Mouse (Mus musculus) gastrocnemius, postnatal 36 days (tissue): ENCODE data around the gene Cdk10. TPM values are rescaled to one million over a fixed set of nuclear protein-coding genes. Genes with fewer than 3 reads are reported as not detected.
"Not testable (repeated sequence)": the region's sequence is repeated elsewhere in the genome, so short reads cannot be mapped to it uniquely, and the experiment has no call there.

Source experiments
- DNase-seq, 2 experiments: peaks; one replicate each; pipeline ENCODE4 v3.0.0; 2022
- intact Hi-C: fragments of 180-260 bp; cut with DNase I; formaldehyde crosslinking; loops from one replicate; pipeline ENCODE4 v1.15.1; 2025
- long read RNA-seq, 2 experiments: library from polyadenylated mRNA; stranded (forward); transcript quantifications; one replicate each; pipeline ENCODE4 v2.0.0; 2021
- total RNA-seq, 2 experiments: library from RNA; stranded (reverse); gene quantifications; 2 replicates each; pipeline ENCODE4 v1.2.3; 2021

The Cdk10 gene
- total RNA-seq = 10 to 100 TPM; 10.6 to 12.7 TPM
- long read RNA-seq, experiment 1, transcript Cdk10-201 (13 exons, 1,642 nt) = major isoform, 6 of 9 reads
- long read RNA-seq, experiment 1, partial matches to known transcripts = 0 of 9 reads
- long read RNA-seq, experiment 1, other reads (novel, unspliced or antisense) = 3 of 9 reads
- long read RNA-seq, experiment 2, transcript Cdk10-201 (13 exons, 1,642 nt) = major isoform, 7 of 8 reads
- long read RNA-seq, experiment 2, partial matches to known transcripts = 0 of 8 reads
- long read RNA-seq, experiment 2, other reads (novel, unspliced or antisense) = 1 of 8 reads

DNA sequence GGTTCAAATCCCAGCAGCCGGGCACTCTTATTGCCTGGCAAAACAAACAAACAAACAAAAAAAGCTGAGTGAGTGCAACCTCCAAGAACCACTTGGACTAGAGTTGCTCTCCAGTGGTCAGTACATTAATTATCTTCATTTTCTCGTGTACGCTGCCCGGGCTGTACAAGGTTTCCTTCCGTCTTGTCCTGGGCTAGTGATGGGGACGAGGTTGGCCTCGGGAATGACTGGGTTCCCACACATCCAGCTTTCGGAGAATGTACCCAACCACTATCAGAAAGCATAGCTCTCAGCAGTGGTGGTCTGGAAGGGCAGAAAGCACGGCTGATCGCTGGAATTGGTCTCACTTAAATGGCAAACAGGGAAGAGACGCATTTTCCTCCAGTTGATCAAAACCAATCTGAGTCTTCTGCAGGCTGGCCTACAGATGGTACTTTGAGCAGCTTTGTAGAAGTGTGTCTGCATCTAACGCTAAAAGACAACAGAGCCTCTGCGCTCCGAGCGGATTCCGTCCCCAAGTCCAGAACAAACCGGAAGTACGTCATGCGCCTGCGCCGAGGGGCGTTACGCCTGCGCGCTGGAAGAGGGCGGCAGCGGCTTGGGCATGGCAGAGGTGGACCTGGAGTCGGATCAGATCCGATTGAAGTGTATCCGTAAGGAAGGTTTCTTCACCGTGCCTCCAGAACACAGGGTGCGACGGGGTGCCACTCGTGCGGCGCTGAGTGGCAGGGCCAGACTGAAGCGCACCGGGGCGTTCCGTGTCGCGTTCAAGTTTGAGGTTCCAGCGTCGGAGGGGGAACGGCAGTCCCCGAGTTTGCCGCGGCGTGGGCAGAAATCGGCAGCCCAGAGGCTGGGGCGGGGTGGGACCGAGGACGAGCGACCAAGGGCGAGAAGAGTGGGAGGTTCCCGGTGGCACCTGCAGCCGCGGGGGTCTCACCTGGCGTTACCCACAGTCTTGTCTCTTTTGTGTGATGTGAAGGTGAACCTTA lies at the start of gene Cdk10:
Cdk10 (plus strand) TSS at position 565 of the 989 bp plus-strand sequence.
- DNase-seq = peak; percentile 88
- intact Hi-C loops = no loop called here

DNA sequence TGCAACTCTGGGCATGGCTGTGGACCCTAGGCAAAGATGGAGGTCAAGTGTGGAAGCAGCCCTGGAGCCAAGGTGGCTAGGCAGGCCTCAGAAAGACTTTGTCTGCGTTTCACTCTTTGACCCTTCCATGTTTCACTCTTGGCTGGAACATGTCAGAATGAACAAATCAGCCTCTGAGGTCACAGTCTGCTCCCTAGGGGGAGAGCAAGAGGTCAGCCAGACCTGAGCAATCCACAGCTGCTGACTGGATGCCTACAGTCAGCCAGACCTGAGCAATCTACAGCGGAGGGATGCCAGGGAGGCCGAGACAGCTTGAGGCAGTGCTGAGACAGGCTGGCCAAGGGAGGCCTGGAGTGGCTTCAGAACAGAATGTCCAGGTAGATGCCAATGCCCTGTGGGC lies 43.3 kb upstream of the Cdk10 start:
- peak; percentile 53 to 68 for DNase-seq
- intact Hi-C loops = loop anchor here (10.0 kb wide), 1 partner anchor 287 kb away; no protein-coding TSS in a partner anchor

DNA sequence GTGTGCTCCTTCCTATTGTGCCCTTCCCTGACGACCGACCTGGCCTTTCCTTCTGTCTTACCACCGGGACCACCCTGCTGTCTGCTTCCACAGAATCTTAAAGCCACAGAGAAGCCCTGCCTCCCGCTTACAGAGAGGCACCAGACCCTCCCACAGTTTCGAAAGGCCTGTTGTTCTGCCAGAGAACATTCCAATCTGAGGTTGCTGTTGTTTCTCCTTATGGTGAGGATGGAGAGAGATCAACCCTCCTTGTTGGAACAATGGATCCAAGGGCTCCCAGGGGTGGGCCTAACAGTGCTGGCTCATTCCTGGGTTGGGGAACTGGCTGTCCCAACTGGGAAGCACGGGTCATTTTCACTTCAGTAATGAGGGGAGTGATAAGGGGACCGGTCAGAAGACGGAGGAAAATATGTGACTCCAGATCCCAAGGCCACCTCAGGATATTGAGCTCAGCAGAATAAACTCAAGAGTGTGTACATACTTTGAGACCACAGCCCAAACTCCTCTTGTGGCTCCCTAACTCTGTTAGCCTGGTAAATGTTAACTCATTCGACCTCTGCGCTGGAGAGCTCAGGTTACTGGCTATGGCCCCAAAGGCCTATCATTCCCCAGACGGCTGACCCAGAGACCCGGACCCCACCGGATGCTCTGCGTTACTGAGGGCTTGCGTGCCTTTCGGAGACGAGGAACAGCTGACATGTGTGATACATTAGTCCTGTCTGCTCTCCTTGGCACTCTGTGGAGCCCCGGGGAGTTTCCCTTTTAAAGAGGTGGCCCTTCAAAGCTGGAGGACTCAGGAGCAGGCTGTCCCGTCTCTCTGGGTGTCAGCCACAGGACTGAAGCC lies 38.9 kb upstream of the Cdk10 start, which contains the start of gene Dpep1:
Dpep1 (plus strand) TSS at position 677 of the 844 bp plus-strand sequence.
- intact Hi-C loops = loop anchor here (5.0 to 10.0 kb wide), 2 partner anchors 38 to 291 kb away; no protein-coding TSS in a partner anchor

DNA sequence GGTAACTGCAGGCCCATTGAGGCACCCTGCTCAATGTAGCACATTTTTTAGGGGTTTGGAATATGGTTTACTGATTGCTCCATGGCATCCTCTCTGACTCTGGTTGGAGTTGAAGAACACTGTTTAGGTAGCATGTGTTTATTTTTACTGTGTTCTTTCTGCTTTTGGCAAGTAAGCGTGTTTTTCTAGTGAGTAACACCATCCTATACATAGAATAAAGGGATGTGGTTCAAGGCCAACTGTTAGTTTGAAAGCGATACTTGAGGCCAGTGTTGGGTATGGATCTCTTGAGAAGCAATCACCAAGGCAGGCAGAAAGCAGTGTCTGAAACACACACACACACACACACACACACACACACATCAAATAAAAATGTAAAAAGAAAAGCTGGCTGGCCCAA lies 36.6 kb upstream of the Cdk10 start:
- intact Hi-C loops = loop anchor here (5.0 to 10.0 kb wide), 2 partner anchors 41 to 293 kb away; no protein-coding TSS in a partner anchor
- no peak for DNase-seq

More for the DNA sequence above, 38.9 kb upstream of the Cdk10 start, which contains the start of gene Dpep1:
- peak; percentile 47 to 66 for DNase-seq

DNA sequence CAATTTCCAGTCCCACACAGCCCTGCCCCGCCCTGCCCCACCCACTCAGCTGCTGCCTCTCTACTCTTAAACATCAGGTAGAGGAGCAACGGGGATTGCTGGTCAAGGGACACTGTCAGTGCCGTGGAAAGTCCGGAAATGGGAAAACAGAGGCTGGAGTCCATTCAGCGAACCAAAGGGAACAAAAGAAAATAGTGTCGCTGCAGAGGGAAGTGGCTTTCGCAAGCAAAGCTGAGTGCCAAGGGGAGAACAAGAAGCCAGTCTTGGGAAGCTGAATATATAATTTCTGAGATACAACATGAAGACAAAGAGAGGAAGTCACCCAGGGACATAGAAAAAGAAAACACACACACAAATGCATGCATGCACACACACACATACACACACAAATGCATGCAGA lies 35.8 kb upstream of the Cdk10 start:
- intact Hi-C loops = loop anchor here (5.0 to 10.0 kb wide), 2 partner anchors 42 to 294 kb away; no protein-coding TSS in a partner anchor
- no peak for DNase-seq

DNA sequence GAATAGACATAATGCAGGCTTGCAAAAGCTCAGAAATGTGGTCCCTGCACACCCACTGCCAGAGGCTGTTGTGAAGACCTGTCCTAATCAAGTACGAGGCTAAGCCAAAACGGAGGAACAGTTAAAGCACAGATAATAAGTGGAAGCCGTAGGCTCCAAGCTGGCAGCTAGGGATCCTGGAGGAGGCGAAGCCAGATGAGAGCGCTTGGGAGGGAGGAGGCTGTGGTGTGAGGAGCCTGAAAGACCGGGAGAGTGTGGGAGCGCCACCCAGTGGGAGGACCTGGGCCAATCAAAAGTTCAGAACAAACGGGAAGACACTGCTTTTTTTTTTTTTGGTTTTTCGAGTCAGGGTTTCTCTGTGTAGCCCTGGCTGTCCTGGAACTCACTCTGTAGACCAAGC lies 34.0 kb upstream of the Cdk10 start:
- intact Hi-C loops = no loop called here
- peak; percentile 72 to 84 for DNase-seq

DNA sequence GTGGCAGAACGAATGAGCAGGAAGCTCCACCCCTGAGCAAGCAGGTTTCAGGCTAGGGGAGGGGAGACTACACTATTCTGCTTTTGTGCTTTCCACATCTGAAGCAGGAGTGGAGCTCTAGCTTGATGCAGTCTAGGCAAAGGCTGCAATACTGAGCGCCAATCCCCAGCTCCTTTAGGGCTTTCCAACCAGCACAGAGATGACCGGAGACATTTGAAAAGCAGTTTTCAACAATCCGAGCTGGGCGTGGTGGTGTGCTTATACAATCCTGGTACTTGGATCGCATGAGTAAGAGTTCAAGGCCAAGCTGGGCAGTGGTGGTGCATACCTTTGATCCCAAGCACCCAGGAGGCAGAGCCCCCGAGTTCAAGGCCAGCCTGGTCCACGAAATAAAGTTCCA lies 32.7 kb upstream of the Cdk10 start:
- intact Hi-C loops = no loop called here
- peak in 1 of 2 experiments; percentile 2 for DNase-seq

DNA sequence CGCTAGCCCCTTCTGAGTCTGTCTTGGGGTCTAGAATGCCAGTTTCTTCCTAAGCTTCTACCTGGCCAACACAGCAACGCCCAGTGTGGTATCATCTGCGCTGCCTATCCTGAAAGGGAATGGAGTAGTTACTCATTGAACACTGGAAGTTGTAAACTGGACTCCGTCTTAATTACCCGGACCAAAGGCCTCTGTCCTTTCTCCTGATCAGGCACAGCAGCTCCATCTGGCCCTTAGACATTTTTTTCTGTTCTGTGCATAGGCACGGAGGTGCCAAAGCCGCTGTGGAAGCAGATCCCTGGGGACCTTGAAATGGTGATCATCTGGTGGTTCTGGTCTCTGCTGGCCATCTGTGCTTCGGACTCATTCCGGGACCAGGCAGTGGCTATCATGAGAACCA lies 30.9 kb upstream of the Cdk10 start:
- intact Hi-C loops = no loop called here
- DNase-seq = no peak

DNA sequence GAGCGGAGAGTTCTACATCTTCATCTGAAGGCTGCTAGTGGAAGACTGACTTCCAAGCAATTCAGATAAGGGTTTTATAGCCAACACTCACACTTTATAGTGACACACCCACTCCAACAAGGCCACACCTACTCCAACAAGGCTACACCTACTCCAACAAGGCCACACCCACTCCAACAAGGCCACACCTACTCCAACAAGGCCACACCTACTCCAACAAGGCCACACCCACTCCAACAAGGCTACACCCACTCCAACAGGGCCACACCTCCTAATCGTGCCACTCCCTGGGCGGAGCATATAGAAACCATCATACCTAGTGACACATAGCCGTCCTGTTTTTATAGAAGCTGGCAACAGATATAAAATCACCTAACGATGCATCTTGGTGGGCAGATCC lies 27.6 kb upstream of the Cdk10 start:
- intact Hi-C loops, DNase-seq: not testable (repeated sequence)

DNA sequence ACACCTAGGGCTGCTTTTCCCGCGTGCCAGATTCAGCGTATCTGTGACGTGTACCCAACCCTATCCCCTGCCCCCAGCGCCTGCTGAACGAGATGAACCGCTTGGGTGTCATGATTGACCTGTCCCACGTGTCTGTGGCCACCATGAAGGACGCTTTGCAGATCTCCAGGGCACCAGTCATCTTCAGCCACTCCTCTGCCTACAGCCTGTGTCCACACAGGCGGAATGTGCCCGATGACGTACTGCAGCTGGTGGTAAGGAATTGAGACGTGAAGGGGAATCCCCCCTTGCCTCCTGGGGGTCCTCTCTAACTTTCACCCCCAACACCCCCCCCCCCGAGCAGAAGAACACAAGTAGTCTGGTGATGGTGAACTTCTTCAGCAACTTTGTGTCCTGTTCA lies 24.8 kb upstream of the Cdk10 start:
- intact Hi-C loops = loop anchor here (2.0 kb wide), 1 partner anchor 91 kb away; no protein-coding TSS in a partner anchor
- DNase-seq = no peak

DNA sequence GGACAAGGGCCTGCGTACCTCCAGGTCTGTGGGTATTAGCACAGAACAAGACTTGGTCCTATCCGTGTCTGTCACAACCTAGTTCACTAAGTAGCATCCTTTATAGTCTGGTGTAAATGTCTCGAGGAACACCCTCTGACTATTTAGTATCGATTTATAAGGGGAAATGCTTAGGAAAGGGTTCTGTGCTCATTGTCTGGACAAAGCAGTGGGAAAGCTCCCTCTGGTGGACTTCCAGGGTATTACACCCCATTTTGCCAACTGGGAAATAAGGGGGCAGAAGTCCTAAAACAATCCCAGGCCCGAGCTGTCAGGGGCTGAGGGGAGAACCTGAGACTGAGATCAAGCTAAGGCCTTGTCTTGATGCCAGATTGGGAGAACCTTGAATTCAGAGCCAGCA lies 22.4 kb upstream of the Cdk10 start:
- intact Hi-C loops = no loop called here
- peak in 1 of 2 experiments; percentile 58 for DNase-seq

DNA sequence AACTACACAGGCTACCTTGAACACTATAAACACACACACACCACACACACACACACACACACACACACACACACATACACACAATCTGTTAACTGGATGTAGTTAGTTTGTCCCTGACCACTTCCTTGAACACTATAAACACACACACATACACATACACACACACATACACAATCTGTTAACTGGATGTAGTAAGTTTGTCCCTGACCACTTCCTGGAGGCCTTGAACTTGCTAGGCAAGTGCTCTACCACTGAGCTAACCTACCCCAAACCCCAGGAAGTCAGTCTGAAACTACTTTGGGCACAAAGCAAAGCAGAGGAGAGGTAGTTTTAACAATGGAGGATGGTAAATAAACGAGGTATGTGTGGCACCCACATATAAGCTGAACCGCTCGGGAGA lies 21.1 kb upstream of the Cdk10 start:
- no peak for DNase-seq
- intact Hi-C loops = no loop called here

DNA sequence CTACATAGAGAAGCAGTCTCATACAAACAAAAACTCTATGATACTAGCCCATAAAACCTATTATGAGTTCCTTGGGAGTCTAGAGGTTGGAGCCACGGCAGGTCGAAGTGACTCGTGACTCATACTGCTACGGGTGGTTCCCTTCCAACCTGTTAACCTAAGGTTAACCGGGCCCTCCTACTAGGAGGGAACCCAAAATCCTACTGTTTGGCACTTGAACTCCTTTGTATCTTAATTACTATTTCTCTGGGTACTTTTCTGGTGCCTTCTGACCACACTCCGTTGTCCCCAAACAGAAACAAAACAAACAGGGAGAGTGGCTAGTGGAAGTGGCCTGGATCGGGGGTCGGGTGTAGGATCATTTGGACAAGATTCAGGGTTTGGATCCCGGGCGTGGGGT lies 12.8 kb upstream of the Cdk10 start:
- intact Hi-C loops = no loop called here
- no peak for DNase-seq

DNA sequence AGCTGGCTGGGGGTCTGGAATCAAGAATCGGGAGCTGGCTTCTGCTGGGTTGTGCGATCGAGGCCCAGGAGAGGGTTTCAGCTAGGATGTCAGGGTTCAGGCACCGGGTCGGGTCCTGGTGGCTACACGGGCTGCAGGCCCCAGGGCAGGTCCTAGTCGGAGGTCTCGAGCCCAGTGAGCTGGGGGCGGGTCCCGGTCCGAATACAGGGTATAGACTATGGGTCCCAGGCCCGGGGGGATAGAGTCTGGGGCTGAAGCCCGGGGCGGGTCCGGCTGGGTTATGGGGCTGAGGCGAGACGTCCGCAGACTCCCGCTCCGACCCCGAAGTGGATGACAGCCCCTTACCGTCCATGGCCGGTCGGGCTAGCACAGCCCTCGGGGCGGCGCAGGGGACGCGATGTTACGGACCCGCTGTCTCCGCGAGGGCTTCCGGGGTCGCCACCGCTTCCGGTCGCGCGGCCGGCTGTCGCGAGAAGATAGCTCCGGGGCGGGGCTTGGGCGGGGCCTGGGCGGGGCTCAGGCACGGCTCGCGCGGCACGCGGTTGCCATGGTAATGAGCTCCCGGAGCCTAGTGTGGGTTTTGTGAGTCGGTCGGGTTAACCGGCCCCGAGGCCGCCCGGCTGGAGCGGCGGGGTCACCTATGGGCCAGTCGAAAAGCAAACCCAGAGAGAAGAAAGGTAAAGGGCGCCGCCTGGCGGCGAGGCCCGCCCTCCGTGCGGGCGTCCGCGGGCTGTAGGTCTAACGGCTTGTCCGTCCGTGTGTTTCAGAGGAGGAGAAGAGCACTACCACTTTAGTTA lies 12.1 kb upstream of the Cdk10 start, which contains the start of the genes Chmp1a and Spata33:
Chmp1a (minus strand) TSS at position 443 of the 797 bp plus-strand sequence.
Spata33 (plus strand) TSS at position 512 of the 797 bp plus-strand sequence.
- intact Hi-C loops = no loop called here
- DNase-seq = peak; percentile 75 to 82

DNA sequence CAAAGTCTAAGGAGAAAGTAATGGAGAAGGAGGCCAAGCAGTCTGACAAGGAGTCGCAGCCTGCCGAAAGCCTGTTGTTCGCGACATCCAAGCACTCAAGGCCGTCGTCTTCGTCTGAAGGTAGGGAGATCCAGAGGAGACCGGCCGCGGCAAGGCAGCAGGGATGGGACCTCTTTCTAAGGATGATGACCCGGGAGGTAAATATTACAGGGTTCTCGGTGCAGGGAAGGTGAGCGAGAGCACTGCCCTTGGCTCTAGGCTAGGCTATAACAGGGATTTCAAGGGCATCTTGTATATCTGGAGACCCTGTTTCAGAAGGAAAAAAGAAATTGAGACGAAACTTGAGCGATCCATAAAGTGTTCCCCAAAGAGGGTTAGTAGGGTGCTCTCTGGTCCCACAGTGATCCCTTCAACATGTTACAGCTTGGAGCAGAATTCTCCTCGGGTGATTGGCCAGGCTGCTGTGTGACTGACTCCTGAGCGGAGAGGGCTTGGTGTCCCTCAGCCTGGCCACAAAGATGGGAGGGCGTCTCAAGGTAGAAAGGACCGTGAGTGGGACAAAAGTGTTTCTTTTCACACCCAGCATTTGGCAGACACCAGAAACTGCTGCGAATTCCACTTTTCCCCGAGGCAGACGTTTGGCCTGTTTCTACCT lies 11.4 kb upstream of the Cdk10 start:
- intact Hi-C loops = no loop called here
- no peak for DNase-seq

DNA sequence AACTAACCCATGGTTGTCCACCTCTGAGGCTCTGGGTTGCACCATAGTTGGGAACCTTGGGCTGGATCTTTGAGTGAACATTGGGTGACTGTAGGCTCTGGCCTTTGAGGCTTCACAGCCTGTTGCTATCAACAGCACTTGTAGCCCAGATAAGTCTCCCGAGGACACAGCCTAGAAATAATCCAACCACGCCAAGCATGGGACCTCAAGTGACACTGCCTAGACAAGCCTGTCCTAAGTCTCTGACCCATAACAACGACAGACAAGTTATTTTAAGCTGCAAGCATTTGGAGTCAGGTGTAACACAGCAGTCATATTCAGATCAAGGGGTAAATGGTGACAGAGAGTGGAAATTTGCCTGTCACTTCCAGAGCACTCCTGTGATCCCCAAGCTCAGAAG lies 9.2 kb upstream of the Cdk10 start:
- DNase-seq = no peak
- intact Hi-C loops = no loop called here

DNA sequence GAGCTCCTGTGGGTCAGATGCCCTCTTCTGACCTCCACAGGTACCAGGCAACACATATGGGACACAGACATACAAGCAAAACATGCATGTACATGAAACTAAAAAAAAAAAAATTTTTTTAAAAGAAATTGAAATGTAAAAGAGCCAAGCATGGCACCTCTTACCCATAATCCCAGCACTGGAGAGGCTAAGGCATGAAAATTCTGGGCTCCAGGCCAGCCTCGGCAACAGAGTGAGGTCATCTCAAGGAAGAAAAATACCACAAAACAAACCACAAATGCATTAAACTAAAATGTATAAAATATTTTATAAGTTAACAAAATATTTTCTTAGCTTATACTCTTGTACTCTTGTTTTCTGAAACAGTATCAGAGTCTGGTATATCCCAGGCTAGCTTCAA lies 3.7 kb upstream of the Cdk10 start:
- intact Hi-C loops = no loop called here

DNA sequence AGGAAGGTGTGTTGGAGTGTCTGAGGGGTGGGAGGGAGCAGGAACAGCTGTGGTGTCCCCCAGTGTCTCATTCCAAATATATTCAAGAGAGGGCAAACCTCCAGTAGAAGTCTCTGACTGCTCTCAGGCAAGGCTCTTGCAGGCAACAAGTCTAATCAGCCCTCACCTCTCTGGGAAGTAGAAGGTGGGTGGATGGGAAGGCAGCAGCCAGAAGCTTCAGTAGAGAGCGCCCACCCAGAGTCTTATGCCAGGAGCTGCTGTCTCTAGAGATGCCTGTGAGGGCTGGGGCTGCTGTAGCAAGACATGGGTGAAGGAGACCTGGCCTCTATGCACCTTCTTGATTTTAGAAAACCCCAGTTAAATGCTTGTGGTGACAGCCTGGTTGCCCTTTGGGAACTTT lies 3.8 kb downstream of the Cdk10 start:
- intact Hi-C loops = no loop called here
- DNase-seq = no peak

More for the DNA sequence above, 3.7 kb upstream of the Cdk10 start:
- no peak for DNase-seq
